Mouse (Mus musculus) liver, postnatal 0 days (tissue): ENCODE measurements around the gene Gm1673.

ENCODE experiments used
- CTCF ChIP-seq: sonication (generic); IDR thresholded peaks from 2 replicates; pipeline ENCODE4 v1.5.1; 2016; ENCODE audit warnings: antibody characterized with exemption, low read depth
- EP300 ChIP-seq: IDR thresholded peaks from 2 replicates; pipeline ENCODE4 v1.6.1; 2016; ENCODE audit warnings: antibody characterized with exemption, low read depth, mild to moderate bottlenecking

DNA sequence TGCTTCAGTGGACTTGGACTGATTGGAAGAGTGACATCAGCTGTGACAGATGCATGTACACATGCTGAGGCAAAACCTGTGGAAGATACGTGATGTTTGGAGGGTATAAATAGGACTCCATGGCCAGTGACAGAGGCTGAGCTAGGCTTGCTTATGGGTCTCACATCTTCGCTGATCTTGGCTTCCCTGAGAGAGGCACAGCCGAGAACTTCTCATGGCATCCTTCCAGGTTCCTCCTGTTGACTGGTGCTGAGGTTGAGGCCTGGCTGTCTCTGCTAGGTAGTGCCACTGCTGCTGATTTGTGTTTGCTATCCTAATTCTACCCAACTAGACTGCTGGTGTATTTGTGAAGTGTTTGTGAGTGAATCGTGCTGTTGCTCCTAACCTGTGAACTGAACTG, 35.7 kb downstream of the Gm1673 start:
- TF ChIP-seq CTCF (no peak), EP300 (no peak)
